Mouse (Mus musculus) kidney, adult 9 months (tissue): ENCODE data around the gene Terb1.

Experiments used
- DNase-seq: peaks from one replicate; pipeline ENCODE4 v3.0.0; 2022

The Terb1 gene

DNA sequence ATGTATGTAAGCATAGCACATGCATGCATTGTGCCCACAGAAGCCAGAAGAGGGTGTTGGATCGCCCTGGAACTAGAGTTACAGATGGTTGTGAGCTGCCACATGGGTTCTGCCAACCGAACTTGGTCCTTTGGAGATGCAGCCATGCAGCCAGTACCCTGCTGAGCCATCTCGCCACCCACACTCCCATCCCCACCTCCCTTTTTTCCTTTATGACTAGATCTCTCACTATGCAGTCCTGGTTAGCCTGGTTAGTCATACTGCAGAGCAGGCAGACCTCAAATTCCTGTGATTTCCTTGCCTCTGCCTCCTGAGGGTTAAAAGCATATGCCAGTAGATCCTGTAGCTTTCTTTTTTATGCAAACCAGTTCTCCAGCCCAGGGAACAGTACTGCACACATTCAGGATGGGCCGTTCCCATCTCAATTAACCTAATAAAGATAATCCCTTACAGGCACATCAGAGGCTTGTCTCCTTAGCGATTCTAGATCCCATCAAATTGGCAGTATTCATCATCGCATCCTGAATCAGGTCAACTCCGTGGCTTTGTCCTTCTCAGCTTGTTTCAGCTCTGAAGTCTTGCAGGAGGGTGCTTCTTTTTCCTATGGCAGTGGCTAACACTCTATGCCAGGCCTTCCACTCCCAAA is 99.0 kb downstream of the Terb1 start:
- DNase-seq, result no peak

DNA sequence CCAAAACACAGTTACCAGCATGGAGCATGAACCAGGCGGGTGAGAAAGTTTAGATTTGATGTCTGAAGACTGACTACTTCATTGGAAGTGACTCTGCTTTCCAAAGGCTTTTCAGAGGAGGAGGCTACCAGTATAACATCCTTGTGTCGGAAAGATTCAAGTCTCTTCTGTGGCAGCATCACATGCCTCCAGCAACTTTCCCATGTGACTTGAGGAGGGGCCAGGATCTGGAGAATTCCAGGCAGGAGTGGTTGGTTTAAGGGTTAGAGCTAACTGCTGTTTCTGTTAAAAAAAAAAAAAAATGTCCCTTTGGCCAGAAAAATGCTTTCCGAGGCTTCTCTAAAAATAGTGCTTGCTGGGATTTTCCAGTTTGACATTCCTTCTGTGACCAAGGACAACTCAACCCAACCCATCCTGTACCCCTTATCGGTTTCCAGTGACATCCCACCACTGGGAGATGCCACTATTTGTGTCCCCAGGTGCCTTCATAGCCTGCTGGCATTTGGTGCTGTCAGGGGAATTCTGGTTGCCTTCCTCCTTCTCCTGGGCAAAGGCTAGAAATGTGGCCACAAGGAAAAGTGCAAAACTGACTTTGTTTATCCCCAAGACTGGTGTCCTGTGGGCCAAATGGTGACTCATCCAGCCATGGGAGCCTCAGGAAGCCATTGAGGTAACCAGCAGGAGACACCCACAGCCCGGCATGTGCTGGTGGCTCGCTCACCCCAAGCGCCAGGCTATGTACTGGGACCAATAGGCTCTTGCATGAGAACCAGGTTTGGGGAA is 101.2 kb downstream of the Terb1 start:
- DNase-seq, result peak; percentile 34

DNA sequence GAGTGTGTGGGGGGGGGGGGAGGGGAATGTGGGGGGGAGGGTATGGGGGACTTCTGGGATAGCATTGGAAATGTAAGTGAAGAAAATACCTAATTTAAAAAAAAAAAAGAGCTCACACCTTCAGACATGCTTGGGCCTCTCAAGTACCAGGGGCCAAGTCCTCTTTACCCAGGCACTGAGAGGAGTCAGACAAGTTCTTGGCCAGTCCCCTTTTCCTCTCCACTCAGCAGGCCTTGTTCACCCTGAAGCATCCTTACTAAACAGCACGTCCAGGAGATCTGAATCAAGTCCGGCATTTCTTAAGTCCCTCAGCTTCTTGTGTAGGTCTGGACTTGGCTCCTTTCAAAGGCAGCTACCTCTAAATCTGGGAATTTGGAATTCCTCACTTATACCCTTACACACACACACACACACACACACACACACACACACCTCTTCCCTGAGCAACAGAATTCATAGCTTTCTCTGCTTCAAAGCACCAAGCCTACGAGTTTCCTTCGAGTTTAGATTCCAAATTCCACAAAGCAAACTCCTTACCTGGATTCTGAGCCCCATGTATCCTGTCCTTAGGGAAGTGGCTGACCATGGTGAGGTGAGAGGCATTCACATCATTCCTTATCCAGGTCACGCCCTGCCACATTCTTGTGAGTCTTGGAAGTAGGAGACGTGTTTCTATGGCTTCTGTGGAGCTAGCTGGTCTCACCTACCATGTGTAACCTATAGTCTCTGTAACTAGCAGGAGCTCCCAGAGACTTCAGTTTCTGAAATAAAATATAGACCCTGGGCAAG is 103.2 kb downstream of the Terb1 start:
- no peak for DNase-seq

DNA sequence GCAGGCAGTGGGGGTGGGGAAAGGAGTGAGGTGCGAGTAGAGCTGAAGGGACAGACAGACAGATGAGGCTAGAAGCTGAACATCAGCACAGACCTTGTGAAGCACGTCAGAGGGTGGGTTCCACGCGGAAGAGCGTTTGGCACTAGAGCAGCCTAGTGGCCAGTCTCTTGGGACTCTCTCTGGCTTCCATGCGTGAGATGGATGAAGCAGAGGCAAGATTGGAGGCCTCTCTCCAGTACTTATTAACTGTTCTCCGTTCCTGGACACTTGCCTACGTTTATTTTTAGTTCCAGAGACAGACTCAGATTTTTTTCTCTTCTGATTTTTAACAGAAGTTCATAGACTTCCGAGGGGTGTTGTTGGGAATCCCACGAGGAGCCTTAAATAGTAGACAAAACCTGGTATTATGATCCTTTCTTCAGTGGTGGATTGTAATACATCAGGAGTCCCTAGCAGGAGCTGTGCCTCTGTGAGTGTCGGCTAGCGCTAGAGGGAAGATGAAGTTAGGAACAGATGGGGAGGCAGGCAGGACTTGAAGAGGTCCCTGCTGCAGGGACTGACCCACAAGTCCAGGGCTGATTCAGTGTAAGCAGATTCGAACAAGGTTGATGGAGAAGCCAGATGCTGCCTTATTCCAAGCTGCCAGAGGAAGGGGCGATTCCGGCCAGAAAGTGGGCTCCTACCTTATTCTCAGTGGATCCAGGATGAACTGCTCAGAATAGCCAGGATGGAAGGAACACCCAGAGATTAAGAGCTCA is 104.1 kb downstream of the Terb1 start:
- peak; percentile 72 for DNase-seq

DNA sequence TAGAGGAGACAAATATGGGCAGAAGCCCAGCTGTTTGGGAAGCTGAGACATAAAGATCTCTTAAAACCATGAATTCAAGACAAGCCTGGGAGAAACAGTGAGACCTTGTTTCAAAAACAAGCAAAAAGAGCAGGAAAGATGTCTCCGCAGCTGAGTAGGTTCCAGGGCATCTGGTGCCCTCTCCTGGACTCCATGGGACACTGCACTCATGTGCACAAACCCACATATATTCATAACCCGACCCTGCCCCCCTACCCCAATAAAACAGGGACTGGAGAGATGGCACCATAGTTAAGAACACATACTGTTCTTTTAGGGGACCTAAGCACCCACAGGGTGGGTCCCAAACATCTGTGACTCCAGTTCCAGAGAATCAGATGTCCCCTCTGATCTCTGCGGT is 106.1 kb downstream of the Terb1 start:
- peak; percentile 48 for DNase-seq
